Mouse (Mus musculus): ENCODE data around the gene Cacng6. TPM values are rescaled to one million over a fixed set of nuclear protein-coding genes. Genes with fewer than 3 reads are reported as not detected.

The Cacng6 gene
- total RNA-seq, 2 experiments from 2014 or later = 1.8 to 1.9 TPM

DNA sequence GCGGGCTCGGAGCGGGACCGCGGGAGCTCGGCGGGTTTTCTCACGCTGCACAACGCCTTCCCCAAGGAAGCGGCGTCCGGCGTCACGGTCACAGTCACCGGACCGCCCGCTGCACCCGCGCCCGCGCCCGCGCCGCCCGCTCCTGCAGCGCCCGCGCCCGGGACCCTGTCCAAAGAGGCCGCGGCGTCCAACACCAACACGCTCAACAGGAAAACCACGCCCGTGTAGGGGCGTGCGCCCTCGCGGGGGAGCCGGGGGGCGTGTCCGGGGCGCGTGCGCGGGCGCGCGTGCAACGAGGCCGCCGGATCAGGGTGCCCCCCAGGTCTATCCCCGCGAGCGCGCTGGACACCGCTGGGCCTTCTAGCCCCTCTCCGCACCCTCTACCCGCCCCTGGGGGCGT lies 8.6 kb upstream of the Cacng6 start:
- no peak for DNase-seq (ENCODE audit: low spot score in 2 of 2)

DNA sequence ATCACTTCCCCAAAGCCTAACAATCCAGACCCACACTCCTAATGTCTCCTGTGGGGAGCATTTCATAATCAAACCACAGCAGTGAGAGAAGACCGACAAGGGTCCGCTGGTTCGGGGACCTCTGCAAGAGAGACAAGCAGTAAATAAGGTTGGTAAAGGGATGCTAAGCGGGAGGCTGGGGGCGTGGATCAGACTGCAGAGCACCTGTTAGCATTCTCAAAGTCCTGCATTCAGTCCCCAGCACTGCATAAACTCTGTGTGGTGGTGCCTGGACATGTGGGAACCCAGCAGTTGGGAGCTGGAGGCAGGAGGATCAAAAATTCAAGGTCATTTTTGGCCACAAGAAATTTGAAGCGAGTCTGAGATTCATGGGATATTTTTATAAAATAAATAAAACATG lies 4.1 kb upstream of the Cacng6 start:
- DNase-seq (ENCODE audit: low spot score in 2 of 2) = no peak

DNA sequence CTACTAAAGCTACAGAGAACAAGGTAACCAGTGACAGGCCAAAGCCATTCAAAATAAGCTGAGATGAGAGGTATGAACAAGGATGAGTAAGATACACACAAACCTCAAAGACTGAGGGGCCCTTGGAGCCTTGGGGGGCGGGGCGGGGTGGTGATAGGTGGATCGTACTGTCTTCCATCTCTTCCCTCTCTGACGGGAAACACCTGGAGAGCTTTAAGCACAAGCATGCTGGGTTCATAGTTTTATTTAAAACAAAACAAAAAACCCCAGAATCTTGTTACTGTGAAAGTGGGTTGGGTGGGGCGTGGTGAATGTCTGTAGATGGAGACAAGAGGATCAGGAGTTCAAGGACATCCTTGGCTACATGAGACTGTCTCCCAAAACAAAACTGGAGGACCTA lies 3.5 kb upstream of the Cacng6 start:
- DNase-seq (ENCODE audit: low spot score in 2 of 2) = no peak

DNA sequence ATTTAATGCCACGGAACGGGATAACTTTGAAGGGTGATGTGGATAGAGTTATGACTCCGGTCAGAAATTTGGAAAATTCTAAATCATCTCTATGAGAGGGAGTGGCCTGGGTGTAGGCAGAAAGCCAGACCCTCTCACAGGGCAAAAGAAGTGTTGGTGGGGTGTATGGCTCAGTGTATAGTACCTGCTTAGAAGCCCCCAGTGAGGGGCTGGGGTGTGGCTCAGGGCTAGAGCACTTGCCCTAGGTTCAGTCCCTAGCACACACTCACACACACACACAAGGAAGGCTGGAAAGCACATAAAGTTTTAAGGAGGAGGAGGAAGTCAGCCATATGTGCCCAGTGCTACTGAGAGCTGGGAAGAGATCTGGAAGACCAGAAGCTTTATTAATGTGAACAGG lies 2.7 kb upstream of the Cacng6 start:
- DNase-seq (ENCODE audit: low spot score in 2 of 2) = no peak

DNA sequence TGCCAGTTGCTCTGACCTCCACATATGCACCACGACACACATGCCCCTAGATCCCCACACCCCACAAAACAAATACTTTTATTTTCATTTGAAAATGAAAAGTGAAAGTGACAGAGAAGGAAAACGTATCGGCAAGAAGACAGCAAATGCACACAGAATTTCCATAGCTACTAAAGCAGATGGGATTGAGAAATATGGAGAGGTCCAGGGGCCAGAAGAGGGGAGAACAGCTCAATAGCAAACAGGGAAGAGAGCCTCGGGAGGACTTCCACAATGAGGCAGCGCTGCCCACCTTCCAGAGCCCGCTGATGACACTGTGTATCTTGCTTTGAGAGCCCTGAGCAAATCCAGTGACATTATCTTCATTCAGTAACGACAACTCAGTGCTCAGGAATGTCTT lies 1.9 kb upstream of the Cacng6 start:
- peak in 1 of 2 experiments; percentile 34 for DNase-seq (ENCODE audit: low spot score in 2 of 2)

DNA sequence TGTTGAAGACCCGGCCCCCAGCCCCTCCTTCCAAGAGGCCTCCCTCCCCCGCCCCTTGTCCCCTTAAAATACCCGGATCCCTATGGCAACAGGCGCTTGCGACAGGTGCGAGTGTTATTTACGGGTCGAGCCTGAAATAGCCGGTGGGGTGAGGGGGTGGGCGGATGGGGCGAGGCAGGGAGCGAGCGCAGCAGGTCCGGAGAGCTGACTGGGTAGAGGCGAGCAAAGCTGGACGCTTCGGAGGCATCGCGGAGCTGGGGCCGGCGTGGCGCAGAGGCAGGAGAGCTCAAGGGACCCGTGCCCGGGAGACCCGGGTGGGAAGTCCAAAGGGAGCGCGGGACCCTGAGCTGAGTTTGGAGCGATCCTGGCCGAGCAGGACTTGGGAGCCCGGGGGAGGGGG lies 565 bp upstream of the Cacng6 start:
- no peak for DNase-seq (ENCODE audit: low spot score in 2 of 2)

DNA sequence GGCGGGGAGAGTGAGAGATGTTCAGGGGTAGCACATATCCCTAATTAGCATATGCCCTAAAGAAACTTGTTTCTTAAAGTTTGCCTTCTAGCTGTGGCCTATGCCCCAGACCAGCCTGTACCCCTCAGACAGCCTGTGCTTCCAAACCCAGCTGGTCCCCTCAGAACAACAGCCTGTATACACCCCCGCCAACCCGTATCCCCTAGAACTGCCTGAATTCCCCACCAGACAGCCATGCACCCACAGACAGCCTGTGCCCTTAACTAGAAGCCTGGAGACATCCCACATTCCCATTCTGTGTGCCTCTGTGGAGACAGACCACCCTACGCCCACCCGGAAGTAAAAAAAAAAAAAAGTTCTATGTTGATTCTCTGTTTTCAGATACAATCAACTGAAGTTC lies 1.1 kb downstream of the Cacng6 start:
- peak; percentile 63 to 89 for DNase-seq (ENCODE audit: low spot score in 2 of 2)

DNA sequence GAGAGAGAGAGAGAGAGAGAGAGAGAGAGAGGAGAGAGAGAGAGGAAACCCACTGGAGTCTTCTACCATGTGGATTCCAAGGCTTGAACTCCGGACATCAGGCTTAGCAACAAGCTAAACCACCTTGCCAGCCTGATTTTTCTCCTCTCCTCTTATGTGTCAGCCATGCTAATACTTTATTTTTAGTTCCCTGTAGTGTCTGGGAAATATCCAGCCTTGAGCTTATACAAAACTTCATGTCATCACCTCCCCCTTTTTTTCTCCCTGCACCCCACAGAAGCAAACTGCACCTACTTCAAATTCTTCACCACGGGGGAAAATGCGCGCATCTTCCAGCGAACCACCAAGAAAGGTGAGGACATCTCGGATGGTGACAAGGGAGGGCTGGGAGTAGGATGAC lies 6.2 kb downstream of the Cacng6 start:
- no peak for DNase-seq (ENCODE audit: low spot score in 2 of 2)

DNA sequence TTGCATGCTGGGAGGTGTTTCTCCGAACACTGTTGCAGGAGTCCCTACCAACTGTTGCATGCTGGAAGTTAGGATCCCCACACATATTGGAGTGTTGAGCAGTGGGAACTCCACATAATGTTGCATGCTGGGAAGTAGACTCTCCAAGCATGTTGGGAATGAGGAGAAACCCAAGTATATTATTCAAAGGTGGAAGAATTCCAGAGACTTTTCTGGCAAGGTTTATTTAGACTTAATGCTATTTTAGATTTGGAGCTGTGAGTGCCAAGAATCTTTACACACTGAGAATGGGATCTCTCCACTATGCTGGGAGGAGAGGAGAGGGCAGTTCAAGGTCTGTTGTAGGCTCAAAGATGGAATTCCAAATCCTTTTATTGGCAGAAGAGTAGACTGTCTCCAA lies 8.1 kb downstream of the Cacng6 start:
- no peak for DNase-seq (ENCODE audit: low spot score in 2 of 2)

DNA sequence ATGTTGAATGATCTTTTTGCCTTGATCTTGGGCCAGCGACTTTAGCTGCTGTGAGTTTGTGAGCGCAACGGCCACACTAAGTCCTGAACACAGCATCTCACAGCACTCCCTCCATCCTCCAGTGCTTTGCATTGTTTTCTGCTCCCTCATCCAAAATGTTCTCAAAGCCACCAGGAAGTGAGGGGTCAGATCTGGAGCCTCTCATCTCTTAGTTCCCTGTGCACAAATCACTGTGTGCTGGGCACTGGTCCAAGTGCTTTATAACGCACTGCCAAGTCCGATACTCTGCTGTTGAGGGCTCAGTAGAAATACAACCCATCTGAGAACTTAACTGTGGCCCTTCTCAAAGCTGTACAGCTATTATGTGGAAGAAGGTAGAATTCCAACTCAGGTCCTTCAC lies 13.9 kb downstream of the Cacng6 start:
- DNase-seq (ENCODE audit: low spot score in 2 of 2) = no peak

- DNase-seq (ENCODE audit: low spot score in 2 of 2) = no peak
Observed at GRCm38 (mm10) chr7:3439984-3440383, 16.0 kb downstream of the Cacng6 start.

GRCm38 (mm10) chr7:3440526-3440925 lies 16.5 kb downstream of the Cacng6 start:
- no peak for DNase-seq (ENCODE audit: low spot score in 2 of 2)

- DNase-seq (ENCODE audit: low spot score in 2 of 2) = no peak
Observed at GRCm38 (mm10) chr7:3442476-3443062, 18.6 kb downstream of the Cacng6 start.

DNA sequence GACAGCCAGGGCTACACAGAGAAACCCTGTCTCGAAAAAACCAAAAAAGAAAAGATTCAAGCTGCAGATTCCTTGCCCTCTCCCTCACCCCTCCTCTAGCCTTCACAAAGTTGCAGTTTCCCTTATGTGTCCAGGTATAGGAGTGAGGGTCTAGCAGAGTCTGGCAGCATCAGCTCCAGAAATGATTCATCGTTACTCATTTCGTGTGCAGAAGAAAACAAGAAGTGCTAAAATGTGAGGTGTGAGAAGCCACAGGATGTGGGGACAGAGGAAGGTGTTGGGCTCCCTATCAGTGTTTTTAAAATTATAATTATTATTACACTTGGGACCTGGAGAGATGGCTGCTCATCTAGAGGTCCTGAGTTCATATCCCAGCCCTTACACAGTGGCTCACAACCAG lies 20.7 kb downstream of the Cacng6 start:
- DNase-seq (ENCODE audit: low spot score in 2 of 2) = no peak

GRCm38 (mm10) chr7:3446584-3446983 lies 22.6 kb downstream of the Cacng6 start:
- DNase-seq (ENCODE audit: low spot score in 2 of 2) = no peak

DNA sequence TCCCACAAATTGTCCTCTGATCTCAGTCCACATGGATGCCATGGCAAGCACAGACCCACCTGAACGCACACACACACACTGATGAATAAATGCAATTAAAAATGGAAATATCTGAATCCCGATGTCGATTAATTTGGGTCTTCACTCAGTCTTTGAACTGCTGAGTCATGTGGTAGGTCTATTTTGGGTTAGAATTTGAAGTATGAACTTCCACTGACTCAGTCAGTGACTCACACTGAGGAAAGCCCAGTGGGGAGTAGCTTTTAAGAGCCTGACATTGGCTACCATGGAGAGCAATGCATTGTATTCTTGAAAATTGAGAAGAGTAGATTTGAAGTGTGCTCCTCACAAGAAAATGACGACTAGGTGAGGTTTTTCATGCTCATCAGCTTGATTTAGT lies 23.0 kb downstream of the Cacng6 start:
- DNase-seq (ENCODE audit: low spot score in 2 of 2) = no peak

GRCm38 (mm10) chr7:3448737-3449454 lies 24.9 kb downstream of the Cacng6 start:
- peak; percentile 82 to 86 for DNase-seq (ENCODE audit: low spot score in 2 of 2)

DNA sequence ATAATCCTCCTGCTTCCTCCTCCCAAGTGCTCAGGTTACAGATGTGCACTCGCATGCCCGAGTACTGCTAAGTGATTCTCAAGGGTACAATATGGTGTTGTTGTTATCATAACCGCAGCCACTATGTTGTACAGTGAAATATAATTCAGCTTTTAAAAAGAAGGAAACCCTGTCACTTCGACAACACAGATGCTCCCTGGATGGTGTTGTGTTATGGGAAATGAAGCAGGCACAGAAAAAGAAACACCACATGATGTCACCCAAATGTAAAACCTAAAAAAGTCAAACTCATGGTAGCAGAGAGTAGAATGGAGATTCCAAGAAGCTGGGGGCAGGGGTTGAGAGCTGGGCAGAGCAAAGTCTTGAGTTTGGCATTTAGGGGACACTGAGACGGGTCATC lies 26.7 kb downstream of the Cacng6 start:
- no peak for DNase-seq (ENCODE audit: low spot score in 2 of 2)

- DNase-seq (ENCODE audit: low spot score in 2 of 2) = no peak
Observed at GRCm38 (mm10) chr7:3451161-3451560, 27.2 kb downstream of the Cacng6 start.

DNA sequence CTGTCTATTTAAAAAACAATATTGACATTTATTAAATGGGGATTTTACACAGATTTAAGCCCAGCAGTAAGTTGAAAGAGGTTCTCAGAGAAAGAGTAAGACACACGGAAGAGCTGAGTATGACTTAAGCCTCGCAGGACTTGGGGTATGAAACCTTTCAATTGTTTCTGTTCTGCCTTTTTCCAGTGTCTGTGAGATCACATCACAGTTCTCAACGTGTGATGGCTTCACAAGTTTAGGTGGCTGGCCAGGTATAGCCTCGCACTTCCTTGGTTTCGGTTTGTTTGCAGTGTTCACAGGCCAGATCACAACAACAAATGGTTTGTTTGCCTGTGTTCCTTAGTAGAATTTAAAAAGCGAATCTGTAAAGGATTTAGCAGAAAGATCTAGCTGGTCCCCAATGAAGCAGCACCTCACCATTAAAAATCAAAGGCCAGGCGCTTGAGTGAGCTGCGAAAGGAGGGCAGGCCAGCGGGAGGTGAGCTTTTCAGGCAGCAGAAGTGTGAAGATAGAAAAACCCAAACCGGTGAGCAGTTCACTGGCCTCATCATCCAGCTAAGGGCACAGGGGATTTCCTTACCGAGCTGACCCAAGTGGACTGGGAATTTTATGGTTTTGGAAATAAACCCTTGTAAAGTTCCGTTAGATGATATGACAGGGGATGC lies 29.0 kb downstream of the Cacng6 start:
- DNase-seq (ENCODE audit: low spot score in 2 of 2) = no peak

DNA sequence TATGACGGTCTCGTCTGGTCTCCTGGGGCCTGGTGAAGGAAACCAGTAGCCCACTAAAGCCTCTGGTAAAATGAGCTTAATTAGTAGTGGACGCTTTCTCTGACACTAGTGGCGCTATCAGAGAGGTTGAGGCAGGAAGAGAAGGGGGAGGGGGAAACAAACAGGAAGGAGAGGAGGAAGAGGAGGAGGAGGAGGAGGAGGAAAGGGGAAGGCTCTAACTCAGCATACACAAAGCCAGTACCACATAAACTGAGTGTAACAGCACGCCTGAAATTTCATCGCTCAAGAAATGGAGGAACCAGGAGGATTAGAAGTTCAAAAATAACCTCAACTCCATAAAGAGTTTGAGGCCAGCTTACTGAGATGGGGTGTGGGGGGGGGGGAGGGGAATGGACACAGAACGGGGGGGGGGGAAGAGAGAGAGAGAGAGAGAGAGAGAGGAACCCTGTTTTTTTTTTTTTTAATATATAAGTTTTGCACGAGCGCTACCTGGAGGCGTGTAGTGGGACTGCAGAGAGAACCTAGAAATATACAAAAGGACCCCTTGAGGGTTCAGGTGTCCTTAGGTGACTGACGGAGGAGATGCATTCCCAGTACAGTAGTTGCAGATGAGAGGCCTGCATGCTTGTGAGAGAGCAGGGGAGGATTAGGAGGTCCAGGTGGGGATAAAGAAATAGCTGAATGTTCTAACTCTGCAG lies 29.6 kb downstream of the Cacng6 start:
- DNase-seq (ENCODE audit: low spot score in 2 of 2) = no peak

Measured in layer of hippocampus, postnatal 14 days (tissue).